In genomic region chr14:24874426-24875155, GRCm38 (mm10) we compare ENCODE assay signal across 18 mouse cellular contexts.
DNase-seq lines count a peak whose midpoint lies in the region; ATAC-seq and TF ChIP-seq lines count a peak whose summit lies in the region.
"Had no signal": no experiment of that assay in that cellular context is flagged by ENCODE, and none has a peak within 500 bp of the region (broad histone marks: within the 10 kb centered on the region; RNA-seq: fewer than 3 reads in every experiment).

No protein-coding gene starts in this region.

- no peaks in the 10 kb centered on the region for H3K9me3 ChIP-seq in liver, embryonic 11.5 days (ENCODE audit: control insufficient read depth, low read length)
- no peaks in the 10 kb centered on the region for H3K9me3 ChIP-seq in liver, postnatal 0 days (ENCODE audit: low read length)
- H3K9me3 ChIP-seq in forebrain, embryonic 16.5 days (ENCODE audit: control insufficient read depth, low read length) = no peaks in the 10 kb centered on the region
- no peaks in the 10 kb centered on the region for H3K9me3 ChIP-seq in midbrain, embryonic 10.5 days (replicated peaks)
- H3K9me3 ChIP-seq in neural tube, embryonic 13.5 days = no peaks in the 10 kb centered on the region
- H3K9me3 ChIP-seq: embryonic facial prominence, embryonic 13.5 days; heart, embryonic 13.5 days; stomach, embryonic 15.5 days had no signal

- WGBS in liver, embryonic 11.5 days = 56% methylated on average over 12 of the region's 12 CpGs
- 63% methylated on average over 12 of the region's 12 CpGs for WGBS in liver, postnatal 0 days (ENCODE audit: insufficient replicate concordance)
- 47% methylated on average over 12 of the region's 12 CpGs for WGBS in forebrain, embryonic 16.5 days
- 56% methylated on average over 12 of the region's 12 CpGs for WGBS in midbrain, embryonic 10.5 days
- 54% methylated on average over 12 of the region's 12 CpGs for WGBS in neural tube, embryonic 13.5 days

- H3K27ac ChIP-seq in liver, embryonic 11.5 days (ENCODE audit: low read depth, low read length) = no peak overlapping the region
- H3K27ac ChIP-seq in liver, postnatal 0 days (ENCODE audit: low read depth) = no peak overlapping the region
- H3K27ac ChIP-seq in forebrain, embryonic 16.5 days (ENCODE audit: low read length) = peak overlapping the region; percentile 20; the same call in 1 of the 2 replicates
- peak overlapping the region; percentile 49; the same call in 1 of the 2 replicates for H3K27ac ChIP-seq in midbrain, embryonic 10.5 days (replicated peaks)
- H3K27ac ChIP-seq in neural tube, embryonic 13.5 days (replicated peaks) = 0 out of 2 replicates have a peak overlapping the region, but pooled peaks have one; percentile 38
- H3K27ac ChIP-seq: embryonic facial prominence, embryonic 13.5 days; heart, embryonic 13.5 days; stomach, embryonic 15.5 days had no signal

- H3K27me3 ChIP-seq in liver, embryonic 11.5 days (replicated peaks; ENCODE audit: control insufficient read depth, insufficient read depth, low read length) = no peaks in the 10 kb centered on the region
- H3K27me3 ChIP-seq in liver, postnatal 0 days (ENCODE audit: insufficient read depth, low read length) = no peaks in the 10 kb centered on the region
- H3K27me3 ChIP-seq in forebrain, embryonic 16.5 days (replicated peaks; ENCODE audit: control insufficient read depth, insufficient read depth, low read length) = no peaks in the 10 kb centered on the region
- no peaks in the 10 kb centered on the region for H3K27me3 ChIP-seq in midbrain, embryonic 10.5 days (ENCODE audit: low read depth, poor library complexity, severe bottlenecking)
- no peaks in the 10 kb centered on the region for H3K27me3 ChIP-seq in neural tube, embryonic 13.5 days
- H3K27me3 ChIP-seq: embryonic facial prominence, embryonic 13.5 days; heart, embryonic 13.5 days; stomach, embryonic 15.5 days had no signal

- DNase-seq in liver, embryonic 11.5 days (ENCODE audit: low spot score) = peak; percentile 22
- DNase-seq in liver, postnatal 0 days = no peak
- DNase-seq in midbrain, embryonic 10.5 days (ENCODE audit: low spot score) = no peak
- no peak for DNase-seq in left cerebral cortex, postnatal 25 days (ENCODE audit: low spot score in 2 of 2)
- DNase-seq in right cerebral cortex, adult 2 months (ENCODE audit: low spot score in 2 of 2) = no peak
- no peak for DNase-seq in Muller cell, postnatal 12 days (ENCODE audit: inconsistent ontology term)
- DNase-seq: adrenal gland, postnatal 10 days; B cell, adult 2 months; cerebellum, adult 2 months; kidney, adult 18-20 months; kidney, postnatal 36 days; lung, embryonic 14.5 days; lung, postnatal 4 days had no signal

- no peak overlapping the region for H3K9ac ChIP-seq in liver, embryonic 11.5 days (ENCODE audit: low read depth, low read length)
- no peak overlapping the region for H3K9ac ChIP-seq in liver, postnatal 0 days (replicated peaks)
- peak overlapping the region; percentile 4; the same call in 1 of the 2 replicates for H3K9ac ChIP-seq in forebrain, embryonic 16.5 days (replicated peaks; ENCODE audit: low read depth, low read length)
- H3K9ac ChIP-seq in neural tube, embryonic 13.5 days = peak overlapping the region; percentile 26; the same call in 1 of the 2 replicates
- H3K9ac ChIP-seq: embryonic facial prominence, embryonic 13.5 days; heart, embryonic 13.5 days; lung, embryonic 14.5 days; stomach, embryonic 15.5 days had no signal

- H3K36me3 ChIP-seq in liver, embryonic 11.5 days (ENCODE audit: control insufficient read depth, insufficient read depth, low read length) = no peaks in the 10 kb centered on the region
- no peaks in the 10 kb centered on the region for H3K36me3 ChIP-seq in liver, postnatal 0 days (replicated peaks; ENCODE audit: insufficient read depth, low read length)
- no peaks in the 10 kb centered on the region for H3K36me3 ChIP-seq in forebrain, embryonic 16.5 days (ENCODE audit: control insufficient read depth, insufficient read depth)
- H3K36me3 ChIP-seq in midbrain, embryonic 10.5 days = no peaks in the 10 kb centered on the region
- no peaks in the 10 kb centered on the region for H3K36me3 ChIP-seq in neural tube, embryonic 13.5 days
- H3K36me3 ChIP-seq: embryonic facial prominence, embryonic 13.5 days; heart, embryonic 13.5 days; stomach, embryonic 15.5 days had no signal

- ATAC-seq in liver, embryonic 11.5 days (replicated peaks; ENCODE audit: low FRiP score) = no peak
- ATAC-seq in liver, postnatal 0 days = no peak
- ATAC-seq in forebrain, embryonic 16.5 days = no peak
- no peak for ATAC-seq in neural tube, embryonic 13.5 days (ENCODE audit: low read depth)

- intact Hi-C loops in left cerebral cortex, postnatal 25 days (cut with DNase I) = no loop called here

- H3K4me3 ChIP-seq in liver, embryonic 11.5 days (ENCODE audit: low read depth, low read length) = no peak overlapping the region
- H3K4me3 ChIP-seq in liver, postnatal 0 days (ENCODE audit: low read depth, low read length) = no peak overlapping the region
- no peak overlapping the region for H3K4me3 ChIP-seq in forebrain, embryonic 16.5 days (replicated peaks; ENCODE audit: low read length)
- no peak overlapping the region for H3K4me3 ChIP-seq in midbrain, embryonic 10.5 days
- no peak overlapping the region for H3K4me3 ChIP-seq in neural tube, embryonic 13.5 days
- H3K4me3 ChIP-seq: embryonic facial prominence, embryonic 13.5 days; heart, embryonic 13.5 days; stomach, embryonic 15.5 days had no signal

- H3K4me2 ChIP-seq in liver, embryonic 11.5 days = no peak overlapping the region
- H3K4me2 ChIP-seq in liver, postnatal 0 days (ENCODE audit: low read depth, low read length) = no peak overlapping the region
- no peak overlapping the region for H3K4me2 ChIP-seq in forebrain, embryonic 16.5 days (ENCODE audit: low read length)
- no peak overlapping the region for H3K4me2 ChIP-seq in neural tube, embryonic 13.5 days
- H3K4me2 ChIP-seq: embryonic facial prominence, embryonic 13.5 days; heart, embryonic 13.5 days; lung, embryonic 14.5 days; stomach, embryonic 15.5 days had no signal

- TF ChIP-seq CTCF in liver, postnatal 0 days (IDR thresholded peaks at IDR 0.05; ENCODE audit: low read depth) = no peak

- 0 out of 2 replicates have a peak, but pooled peaks cover 2% of the 10 kb centered on the region for H3K4me1 ChIP-seq in liver, embryonic 11.5 days (replicated peaks; ENCODE audit: control insufficient read depth, insufficient read depth, low read length)
- H3K4me1 ChIP-seq in liver, postnatal 0 days (ENCODE audit: insufficient read depth) = no peaks in the 10 kb centered on the region
- peaks cover 24% of the 10 kb centered on the region for H3K4me1 ChIP-seq in forebrain, embryonic 16.5 days (replicated peaks; ENCODE audit: control insufficient read depth, insufficient read depth, low read length)
- peaks cover 25% of the 10 kb centered on the region for H3K4me1 ChIP-seq in midbrain, embryonic 10.5 days
- peaks cover 28% of the 10 kb centered on the region for H3K4me1 ChIP-seq in neural tube, embryonic 13.5 days (replicated peaks)
- H3K4me1 ChIP-seq: stomach, embryonic 15.5 days had no signal

- no peak for TF ChIP-seq EP300 in liver, postnatal 0 days (IDR thresholded peaks at IDR 0.05; ENCODE audit: low read depth)

Comparison
In these comparisons a context has a peak if more than half of its experiments do, and no peak if none do; other contexts are left out.
1. H3K27ac ChIP-seq: peak in forebrain, embryonic 16.5 days (single experiment), midbrain, embryonic 10.5 days (single experiment) and neural tube, embryonic 13.5 days (single experiment); none in liver, embryonic 11.5 days (single experiment) and liver, postnatal 0 days (single experiment).
2. H3K9ac ChIP-seq: peak in forebrain, embryonic 16.5 days (single experiment) and neural tube, embryonic 13.5 days (single experiment); none in liver, embryonic 11.5 days (single experiment) and liver, postnatal 0 days (single experiment).